Mouse (Mus musculus): ENCODE data around the gene Tsga10. TPM values are rescaled to one million over a fixed set of nuclear protein-coding genes. Genes with fewer than 3 reads are reported as not detected.
"Not testable (repeated sequence)": the region's sequence is repeated elsewhere in the genome, so short reads cannot be mapped to it uniquely, and the experiment has no call there.

Gene Tsga10
- polyA plus RNA-seq, 2 experiments: 0.83 to 1.4 TPM

DNA sequence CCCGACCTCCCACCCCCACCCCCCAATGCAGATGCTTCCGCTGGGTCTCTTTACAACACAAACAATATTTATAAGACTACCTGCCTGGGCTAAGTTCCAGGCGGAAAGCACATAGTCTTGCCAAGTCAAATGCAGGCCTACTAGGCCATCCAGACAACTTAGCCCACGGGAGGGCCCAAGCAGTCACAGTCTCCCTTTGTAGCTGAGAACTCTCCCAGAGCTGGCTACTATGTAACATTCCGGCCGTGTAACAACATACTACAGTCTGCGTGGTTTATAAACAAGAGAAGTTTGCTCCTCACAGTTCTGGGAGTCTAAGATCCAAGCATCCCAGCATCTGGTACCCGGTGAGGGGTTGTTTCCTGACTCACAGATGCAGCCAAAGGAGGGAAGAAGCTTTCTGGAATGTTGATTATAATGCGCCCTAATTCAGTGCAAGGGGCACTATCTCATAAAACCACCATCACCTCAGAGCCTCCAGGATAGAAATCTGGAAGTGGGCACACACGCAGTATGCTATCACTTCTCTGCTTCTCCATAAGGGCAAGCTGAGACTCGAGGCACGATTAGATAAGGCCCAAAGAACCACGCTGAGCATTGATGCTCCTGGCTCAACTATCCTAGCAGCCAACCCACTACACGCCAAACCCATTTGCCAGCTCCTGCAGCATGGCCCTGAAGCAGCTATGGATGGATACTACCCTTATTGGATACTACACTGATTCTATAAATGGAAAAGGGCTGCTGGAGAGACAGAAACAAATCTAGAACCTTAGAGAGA is 148.6 kb downstream of the Tsga10 start:
- Histone ChIP-seq H3K9ac (replicated peaks) (no peak overlapping the region), H3K4me1 (replicated peaks; ENCODE audit: control insufficient read depth in 2 of 2, insufficient read depth in 2 of 2, low read length in 1 of 2) (no peaks in the 10 kb centered on the region), H3K9me3 (ENCODE audit: control insufficient read depth, low read length) (no peaks in the 10 kb centered on the region), H3K4me2 (ENCODE audit: low read depth) (no peak overlapping the region), H3K27me3 (ENCODE audit: control insufficient read depth, insufficient read depth, low read length) (peaks cover 25% of the 10 kb centered on the region), H3K36me3 (replicated peaks; ENCODE audit: control insufficient read depth, insufficient read depth, low read depth) (no peaks in the 10 kb centered on the region), H3K4me3 (ENCODE audit: insufficient read depth in 1 of 2, low read depth in 2 of 2, low read length in 2 of 2) (no peak overlapping the region), H3K27ac (no peak overlapping the region)
- DNase-seq (ENCODE audit: low read depth in 3 of 3, low spot score in 3 of 3) (no peak), ATAC-seq (ENCODE audit: insufficient read depth) (no peak)
- 55% methylated on average over 14 of the region's 14 CpGs for WGBS (ENCODE audit: insufficient replicate concordance)
- TF ChIP-seq CTCF (IDR thresholded peaks at IDR 0.05; ENCODE audit: low read depth) (no peak), EP300 (IDR thresholded peaks at IDR 0.05; ENCODE audit: low read depth) (no peak)

DNA sequence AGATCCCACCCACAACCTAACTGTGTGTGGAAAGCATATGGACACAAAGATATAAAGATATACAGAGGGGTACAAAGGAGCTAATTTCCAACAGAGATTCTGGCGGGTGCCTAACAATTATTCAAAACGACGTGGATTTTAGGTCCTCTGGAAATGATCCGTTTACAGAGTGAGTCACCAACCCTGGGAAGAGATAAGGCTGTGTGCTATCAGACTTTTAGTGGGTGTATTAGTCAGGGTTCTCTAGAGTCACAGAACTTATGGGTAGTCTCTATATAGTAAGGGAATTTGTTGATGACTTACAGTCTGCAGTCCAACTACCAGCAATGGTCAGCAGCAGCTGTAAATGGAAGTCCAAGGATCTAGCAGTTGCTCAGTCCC is 153.9 kb downstream of the Tsga10 start:
- WGBS (ENCODE audit: insufficient replicate concordance): 33% methylated on average over 4 of the region's 4 CpGs
- H3K9me3 ChIP-seq (ENCODE audit: control insufficient read depth, low read length); ATAC-seq (ENCODE audit: insufficient read depth); H3K4me3 ChIP-seq (ENCODE audit: insufficient read depth in 1 of 2, low read depth in 2 of 2, low read length in 2 of 2); H3K27ac ChIP-seq; DNase-seq (ENCODE audit: low read depth in 3 of 3, low spot score in 3 of 3); H3K4me1 ChIP-seq (replicated peaks; ENCODE audit: control insufficient read depth in 2 of 2, insufficient read depth in 2 of 2, low read length in 1 of 2); H3K27me3 ChIP-seq (ENCODE audit: control insufficient read depth, insufficient read depth, low read length); H3K4me2 ChIP-seq (ENCODE audit: low read depth); H3K36me3 ChIP-seq (replicated peaks; ENCODE audit: control insufficient read depth, insufficient read depth, low read depth); H3K9ac ChIP-seq (replicated peaks): not testable (repeated sequence)

DNA sequence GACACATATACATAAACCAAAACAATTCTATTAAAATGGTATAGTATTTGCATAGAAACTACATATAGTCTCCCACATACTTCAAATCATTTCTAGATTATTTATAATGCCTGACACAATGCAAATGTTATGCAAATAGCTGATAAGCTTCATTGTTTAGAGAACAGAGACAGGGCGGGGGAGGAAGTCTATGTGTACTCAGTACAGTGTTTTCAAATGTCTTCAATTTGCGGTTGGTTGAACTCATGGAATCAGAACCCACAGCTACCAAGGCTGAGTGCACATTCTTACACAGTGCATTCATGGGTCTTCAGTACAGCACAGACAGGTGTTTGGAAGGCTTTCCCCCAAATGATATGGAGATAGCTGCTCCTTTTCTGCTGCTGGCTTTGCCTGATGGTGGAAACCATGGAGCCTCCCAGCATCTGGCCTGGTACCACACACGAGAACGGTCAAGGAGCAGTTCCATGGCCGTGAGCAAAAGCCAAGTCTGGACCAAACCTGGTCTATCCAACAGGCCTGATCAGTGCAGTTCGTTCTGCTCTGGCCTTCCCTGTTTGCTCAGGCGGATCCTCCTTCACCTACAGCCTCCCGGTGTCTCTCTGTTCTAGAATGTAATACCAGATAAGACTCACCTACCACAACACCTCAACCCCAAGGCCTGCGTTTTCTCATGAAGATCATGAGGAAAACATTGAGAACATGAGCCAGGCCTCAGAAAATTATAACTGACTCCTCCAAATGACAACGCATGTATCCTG is 154.5 kb downstream of the Tsga10 start:
- TF ChIP-seq CTCF (IDR thresholded peaks at IDR 0.05; ENCODE audit: low read depth) (no peak), EP300 (IDR thresholded peaks at IDR 0.05; ENCODE audit: low read depth) (no peak)
- ATAC-seq (ENCODE audit: insufficient read depth) (no peak), DNase-seq (ENCODE audit: low read depth in 3 of 3, low spot score in 3 of 3) (no peak)
- no peak overlapping the region for H3K4me3 ChIP-seq (ENCODE audit: insufficient read depth in 1 of 2, low read depth in 2 of 2, low read length in 2 of 2)
- no peaks in the 10 kb centered on the region for H3K9me3 ChIP-seq (ENCODE audit: control insufficient read depth, low read length)
- no peak overlapping the region for H3K27ac ChIP-seq
- no peaks in the 10 kb centered on the region for H3K27me3 ChIP-seq (ENCODE audit: control insufficient read depth, insufficient read depth, low read length)
- no peak overlapping the region for H3K9ac ChIP-seq (replicated peaks)
- H3K4me1 ChIP-seq (replicated peaks; ENCODE audit: control insufficient read depth in 2 of 2, insufficient read depth in 2 of 2, low read length in 1 of 2): no peaks in the 10 kb centered on the region
- 65% methylated on average over 10 of the region's 10 CpGs for WGBS (ENCODE audit: insufficient replicate concordance)
- no peak overlapping the region for H3K4me2 ChIP-seq (ENCODE audit: low read depth)
- H3K36me3 ChIP-seq (replicated peaks; ENCODE audit: control insufficient read depth, insufficient read depth, low read depth): no peaks in the 10 kb centered on the region

DNA sequence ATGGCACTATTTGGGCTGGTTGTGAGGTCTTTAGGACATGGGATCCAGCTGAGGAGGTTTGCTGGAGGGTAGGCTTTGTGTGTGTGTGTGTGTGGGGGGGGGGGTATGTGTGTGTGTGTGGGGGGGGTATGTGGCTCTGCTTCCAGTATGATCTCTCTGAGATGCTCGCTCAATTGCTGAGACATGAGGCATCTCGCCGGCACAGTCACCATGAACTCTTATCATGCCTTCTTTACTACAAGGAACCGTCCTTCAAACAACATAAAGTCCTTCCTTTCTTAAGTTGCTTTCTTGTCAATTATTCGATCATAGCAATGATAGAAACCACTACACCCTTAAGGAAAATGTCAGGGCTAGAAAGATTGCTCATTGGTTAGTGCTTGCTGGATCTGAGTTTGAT is 155.1 kb downstream of the Tsga10 start:
- TF ChIP-seq CTCF (IDR thresholded peaks at IDR 0.05; ENCODE audit: low read depth) (no peak), EP300 (IDR thresholded peaks at IDR 0.05; ENCODE audit: low read depth) (no peak)
- 60% methylated on average over 5 of the region's 5 CpGs for WGBS (ENCODE audit: insufficient replicate concordance)

DNA sequence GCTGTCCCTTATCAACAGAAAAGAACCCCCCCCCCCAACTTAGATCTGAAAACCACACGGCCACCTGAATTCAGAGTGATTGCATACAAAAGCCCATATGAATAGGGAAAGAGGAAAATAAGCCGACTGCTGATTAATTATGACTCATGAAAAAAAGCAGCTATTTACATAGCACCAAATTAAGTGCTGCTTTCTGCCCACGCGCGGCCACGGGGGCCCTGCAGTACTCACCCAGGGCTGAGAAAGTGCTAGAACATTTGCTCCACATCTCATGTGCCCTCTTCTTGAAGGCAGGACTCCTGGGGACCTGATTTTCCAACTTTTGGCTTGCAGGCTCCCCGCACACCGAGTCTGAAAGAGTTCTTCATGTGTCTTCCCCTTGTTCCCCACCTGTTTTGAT is 156.5 kb downstream of the Tsga10 start:
- 64% methylated on average over 8 of the region's 8 CpGs for WGBS (ENCODE audit: insufficient replicate concordance)

More for the DNA sequence above, 155.1 kb downstream of the Tsga10 start:
- H3K27ac ChIP-seq: no peak overlapping the region
- no peak overlapping the region for H3K4me3 ChIP-seq (ENCODE audit: insufficient read depth in 1 of 2, low read depth in 2 of 2, low read length in 2 of 2)
- no peak overlapping the region for H3K4me2 ChIP-seq (ENCODE audit: low read depth)
- ATAC-seq (ENCODE audit: insufficient read depth): no peak
- no peaks in the 10 kb centered on the region for H3K9me3 ChIP-seq (ENCODE audit: control insufficient read depth, low read length)
- no peaks in the 10 kb centered on the region for H3K4me1 ChIP-seq (replicated peaks; ENCODE audit: control insufficient read depth in 2 of 2, insufficient read depth in 2 of 2, low read length in 1 of 2)
- DNase-seq (ENCODE audit: low read depth in 3 of 3, low spot score in 3 of 3): no peak
- no peak overlapping the region for H3K9ac ChIP-seq (replicated peaks)
- H3K36me3 ChIP-seq (replicated peaks; ENCODE audit: control insufficient read depth, insufficient read depth, low read depth): no peaks in the 10 kb centered on the region
- H3K27me3 ChIP-seq (ENCODE audit: control insufficient read depth, insufficient read depth, low read length): no peaks in the 10 kb centered on the region

More for the DNA sequence above, 156.5 kb downstream of the Tsga10 start:
- no peak for DNase-seq (ENCODE audit: low read depth in 3 of 3, low spot score in 3 of 3)
- Histone ChIP-seq H3K27me3 (ENCODE audit: control insufficient read depth, insufficient read depth, low read length) (no peaks in the 10 kb centered on the region), H3K9ac (replicated peaks) (no peak overlapping the region), H3K4me1 (replicated peaks; ENCODE audit: control insufficient read depth in 2 of 2, insufficient read depth in 2 of 2, low read length in 1 of 2) (no peaks in the 10 kb centered on the region), H3K4me3 (ENCODE audit: insufficient read depth in 1 of 2, low read depth in 2 of 2, low read length in 2 of 2) (no peak overlapping the region), H3K27ac (no peak overlapping the region), H3K9me3 (ENCODE audit: control insufficient read depth, low read length) (no peaks in the 10 kb centered on the region; the same call in 1 of the 2 replicates), H3K36me3 (replicated peaks; ENCODE audit: control insufficient read depth, insufficient read depth, low read depth) (no peaks in the 10 kb centered on the region), H3K4me2 (ENCODE audit: low read depth) (no peak overlapping the region)
- ATAC-seq (ENCODE audit: insufficient read depth): no peak
- no peak for TF ChIP-seq CTCF (IDR thresholded peaks at IDR 0.05; ENCODE audit: low read depth)
- TF ChIP-seq EP300 (IDR thresholded peaks at IDR 0.05; ENCODE audit: low read depth): no peak
